Mouse (Mus musculus) R1 (cell line): ENCODE results near the gene Rbfox2.

Experiments
- DNase-seq: peaks from one replicate; pipeline ENCODE4 v3.0.0-alpha.2; 2018; ENCODE audit warnings: low read depth, low spot score

Rbfox2 gene

DNA sequence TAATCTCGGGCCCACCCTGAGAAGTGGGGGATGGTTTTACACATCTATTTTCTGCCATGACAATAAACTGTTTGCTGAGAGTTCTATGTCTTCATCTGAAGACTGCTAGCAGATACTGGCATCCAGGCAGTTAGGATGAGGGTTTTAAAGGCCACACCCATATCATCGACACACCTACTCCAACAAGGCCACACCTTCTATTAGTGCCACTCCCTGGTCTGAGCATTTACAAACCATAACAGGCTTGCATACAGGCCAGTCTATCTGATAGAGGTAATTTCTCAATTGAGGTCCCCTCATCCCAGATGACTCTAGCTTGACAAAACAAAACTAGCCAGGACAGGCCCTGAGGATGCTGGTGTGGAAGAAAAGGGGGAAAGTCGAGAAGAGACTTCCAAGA lies 271.2 kb downstream of the Rbfox2 start:
- no peak for DNase-seq

DNA sequence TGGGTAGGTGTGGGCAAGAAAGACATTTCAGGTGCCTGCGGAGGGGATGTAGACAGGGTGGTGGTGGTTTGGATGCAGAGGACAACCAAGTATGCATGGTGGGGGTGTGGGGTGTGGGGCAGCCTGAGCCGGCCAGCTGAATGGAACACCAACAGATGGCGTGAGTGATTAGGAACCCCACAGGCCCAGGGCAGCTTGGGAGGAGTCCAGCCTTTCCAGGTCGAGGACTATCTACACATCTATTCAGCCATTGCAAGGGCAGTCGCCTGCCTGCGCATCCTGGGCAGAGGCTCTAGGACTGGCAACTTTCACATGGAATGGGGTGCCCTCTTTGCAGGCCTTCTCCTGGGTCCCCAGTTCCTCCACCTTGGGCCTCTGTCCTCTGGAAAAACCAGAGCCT lies 272.3 kb downstream of the Rbfox2 start:
- no peak for DNase-seq

DNA sequence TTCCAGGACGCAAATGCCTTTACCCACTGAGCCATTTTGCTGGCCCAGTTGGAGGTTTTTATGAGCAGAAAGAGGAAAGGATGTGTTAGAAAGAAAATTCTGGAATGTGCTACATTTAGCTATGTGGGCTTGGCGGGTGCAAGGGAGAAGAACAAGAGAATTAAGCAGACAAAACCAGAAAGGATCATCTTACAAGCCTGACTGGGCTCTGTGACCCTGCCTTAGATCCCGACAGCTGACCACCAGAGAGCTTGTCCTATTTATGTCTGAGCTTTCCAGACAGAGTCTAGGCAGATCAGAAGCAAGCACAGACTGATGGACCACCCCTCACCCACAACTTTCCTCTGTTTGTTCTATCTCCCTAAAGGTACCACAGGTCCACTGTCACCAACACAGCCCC lies 275.5 kb downstream of the Rbfox2 start:
- no peak for DNase-seq

DNA sequence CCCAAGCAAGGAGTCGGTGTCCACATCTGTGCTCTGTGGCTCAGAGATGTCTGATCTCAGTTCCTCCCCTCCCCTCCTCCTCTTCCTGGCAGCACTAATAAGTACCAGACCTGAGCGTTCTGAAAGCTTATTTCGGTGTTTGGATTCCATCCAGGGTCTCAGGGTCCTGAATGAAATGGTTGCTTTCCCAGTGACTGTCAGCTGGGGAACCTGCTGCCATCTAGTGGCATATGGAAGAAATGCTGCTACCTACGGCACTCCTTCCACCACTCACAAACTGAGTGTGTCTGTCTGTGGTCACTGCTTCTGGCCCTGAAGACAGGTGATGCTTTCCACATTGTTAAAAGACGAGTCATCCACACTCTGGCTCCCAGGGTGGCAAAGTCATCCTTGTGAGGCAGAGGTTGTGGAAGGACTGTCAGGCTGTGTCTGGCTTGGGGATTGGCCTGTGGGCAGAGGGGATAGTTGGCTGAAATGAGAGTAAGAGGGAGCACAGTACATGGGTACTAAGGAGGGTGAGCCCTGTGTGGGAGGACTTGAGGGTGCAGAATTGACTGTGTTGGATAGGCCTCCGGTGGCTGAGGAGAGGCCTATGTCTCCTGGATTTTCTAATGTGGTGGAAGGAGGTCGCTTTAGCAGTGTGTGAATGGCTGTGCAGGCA lies 277.3 kb downstream of the Rbfox2 start:
- peak; percentile 82 for DNase-seq
